Mouse (Mus musculus) lung, adult 2 months (tissue): ENCODE measurements around the gene P2rx1. TPM values are rescaled to one million over a fixed set of nuclear protein-coding genes. Genes with fewer than 3 reads are reported as not detected.

ENCODE experiments used
- DNase-seq: peaks from one replicate; pipeline ENCODE4 v3.0.0; 2022
- H3K4me1 ChIP-seq: fragments of 200-500 bp; 2 replicates; pipeline ENCODE4 v1.6.1; 2011; ENCODE audit warnings: low read length; ENCODE audit not compliant: control insufficient read depth, insufficient read depth
- H3K4me3 ChIP-seq: fragments of 200-500 bp; replicated peaks from 2 replicates; pipeline ENCODE3; 2011; ENCODE audit warnings: low read depth, mild to moderate bottlenecking, control low read depth, low read length; ENCODE audit errors: extremely low read depth
- CTCF ChIP-seq: fragments of 200-500 bp; IDR thresholded peaks from 2 replicates; pipeline ENCODE4 v1.5.1; 2011; ENCODE audit warnings: mild to moderate bottlenecking, low read length, control low read depth; ENCODE audit not compliant: insufficient read depth
- POLR2A ChIP-seq: fragments of 200-500 bp; IDR thresholded peaks from 2 replicates; pipeline ENCODE4 v1.6.1; 2011; ENCODE audit warnings: low read depth, mild to moderate bottlenecking, control low read depth, low read length, borderline replicate concordance; ENCODE audit errors: extremely low read depth
- WGBS: fragments of 180-500 bp; shearing (Covaris S2); methylation state at CpG from one replicate; pipeline ENCODE4 v1.1.7; 2018; 5-methylcytosine and 5-hydroxymethylcytosine counted together
- polyA plus RNA-seq: library from polyadenylated mRNA; depleted of rRNA; stranded (reverse); fragments of >200 nt; gene quantifications from 2 replicates; pipeline ENCODE4 v1.2.3, GENCODE M21; 2012

Gene P2rx1
- polyA plus RNA-seq, 1 experiment, result 4.4 TPM

DNA sequence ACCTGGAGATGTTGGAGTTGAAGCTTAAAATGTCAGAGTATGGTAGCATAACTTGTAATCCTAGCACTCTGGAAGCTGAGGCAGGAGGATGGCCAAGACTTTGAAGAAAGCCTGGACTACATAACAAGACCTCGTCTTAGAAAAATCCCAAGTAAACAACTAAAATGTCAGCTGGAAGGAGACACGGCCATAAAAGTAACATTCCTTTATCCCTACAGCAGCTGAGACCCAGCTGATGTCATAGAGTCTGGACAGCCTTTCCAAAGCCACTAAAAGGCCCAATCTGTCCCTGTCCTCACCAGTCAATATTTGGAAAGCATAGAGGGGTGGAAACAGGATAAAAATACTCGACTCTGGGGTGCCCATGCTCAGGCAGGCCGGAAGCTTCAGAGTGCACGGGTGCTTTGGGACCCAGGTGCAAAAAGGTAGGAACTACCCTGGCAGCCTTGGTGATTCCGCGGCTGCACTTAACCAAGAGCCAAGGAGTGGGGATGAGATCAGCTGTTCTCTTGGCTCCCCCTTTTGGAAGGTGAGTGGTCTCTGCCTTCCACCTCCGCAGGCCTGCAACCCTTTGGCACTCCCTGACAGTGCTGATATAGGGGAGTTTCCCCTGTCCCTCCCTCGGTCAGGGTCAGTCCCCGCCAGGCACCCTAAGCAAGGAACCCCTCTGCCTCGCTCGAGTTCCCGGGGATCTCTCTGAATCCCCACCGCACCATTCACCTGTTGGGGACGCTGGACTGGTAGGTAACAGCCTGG is 38.8 kb upstream of the P2rx1 start:
- no peak overlapping the region for H3K4me3 ChIP-seq

DNA sequence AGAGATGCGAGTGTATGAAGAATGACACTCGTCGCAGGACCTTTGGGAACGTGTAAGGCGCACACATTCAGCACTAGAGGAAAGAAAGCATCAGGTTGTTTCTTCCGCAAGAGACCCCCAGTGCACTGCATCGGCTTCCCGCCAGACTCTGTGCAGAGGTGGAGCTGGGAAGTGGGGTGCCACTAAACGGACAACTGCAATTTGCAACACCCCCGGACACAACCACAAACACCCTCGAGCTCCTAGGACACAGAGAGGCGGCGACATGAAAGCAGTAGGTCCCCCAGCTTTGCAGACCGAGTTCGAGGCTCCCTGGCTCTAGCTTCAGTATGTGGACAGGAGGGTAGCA is 38.2 kb upstream of the P2rx1 start:
- TF ChIP-seq CTCF (no peak), POLR2A (no peak)
- Histone ChIP-seq H3K4me1 (peaks cover 27% of the 10 kb centered on the region), H3K4me3 (peak overlapping the region; percentile 57)
- 23% methylated on average over 15 of the region's 15 CpGs for WGBS
- no peak for DNase-seq

More for the DNA sequence above, 38.8 kb upstream of the P2rx1 start:
- DNase-seq, result no peak
- peaks cover 29% of the 10 kb centered on the region for H3K4me1 ChIP-seq
- WGBS, result 39% methylated on average over 15 of the region's 15 CpGs
- no peak for TF ChIP-seq POLR2A
- peak; percentile 38; the same call in 1 of the 2 replicates for TF ChIP-seq CTCF

DNA sequence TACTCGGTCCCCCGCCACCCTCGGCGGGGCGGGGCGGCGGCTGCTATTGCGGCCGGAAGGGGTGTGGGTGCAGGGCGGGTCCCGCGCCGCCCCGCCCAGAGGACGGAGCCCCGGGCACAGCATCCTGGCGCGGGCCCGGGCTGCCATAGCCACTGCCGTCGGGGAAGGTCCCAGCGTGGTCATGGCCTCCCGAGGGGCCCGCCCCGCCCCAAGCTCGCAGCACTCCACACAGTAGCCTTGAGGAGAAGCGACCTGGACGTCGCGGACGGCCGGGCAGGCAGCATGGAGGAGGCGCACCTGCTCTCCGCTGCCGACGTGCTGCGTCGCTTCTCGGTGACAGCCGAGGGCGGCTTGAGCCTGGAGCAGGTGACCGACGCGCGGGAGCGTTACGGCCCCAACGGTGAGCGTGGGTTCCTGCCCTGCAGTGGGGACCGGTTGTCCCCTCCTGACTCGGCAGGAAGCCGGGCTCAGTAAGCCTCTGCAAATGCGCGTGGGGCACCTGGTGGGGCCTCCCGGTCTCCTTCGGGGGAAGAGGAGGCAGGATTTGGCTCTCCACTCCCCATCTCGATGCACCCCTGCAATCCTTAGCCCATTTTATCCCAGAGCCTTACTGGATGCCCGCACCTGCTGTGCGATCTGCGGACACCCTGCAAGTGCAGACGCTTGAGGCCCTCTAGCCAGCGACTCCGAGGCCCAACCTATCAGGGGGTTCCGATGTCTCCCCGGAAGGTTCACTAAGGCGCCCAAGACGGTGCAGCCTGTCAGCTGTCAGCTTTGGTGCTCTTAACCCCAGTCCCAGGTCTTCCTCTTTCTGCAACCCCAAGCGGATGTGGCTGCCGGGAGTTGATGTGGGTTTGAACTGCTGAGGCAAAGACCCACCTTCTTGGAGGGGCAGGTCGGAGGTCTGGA is 37.6 kb upstream of the P2rx1 start, which contains the start of gene Atp2a3:
TSS of gene Atp2a3 (plus strand) at position 98 of the 909 bp plus-strand sequence.
- Histone ChIP-seq H3K4me3 (peak within 1 kb of the TSS; percentile 62), H3K4me1 (peaks cover 27% of the 10 kb centered on the region)
- WGBS, result 3% methylated on average over 70 of the region's 70 CpGs
- peak; percentile 54 for DNase-seq
- TF ChIP-seq POLR2A (0 out of 2 replicates have a peak, but pooled peaks have one; percentile 47), CTCF (no peak)

DNA sequence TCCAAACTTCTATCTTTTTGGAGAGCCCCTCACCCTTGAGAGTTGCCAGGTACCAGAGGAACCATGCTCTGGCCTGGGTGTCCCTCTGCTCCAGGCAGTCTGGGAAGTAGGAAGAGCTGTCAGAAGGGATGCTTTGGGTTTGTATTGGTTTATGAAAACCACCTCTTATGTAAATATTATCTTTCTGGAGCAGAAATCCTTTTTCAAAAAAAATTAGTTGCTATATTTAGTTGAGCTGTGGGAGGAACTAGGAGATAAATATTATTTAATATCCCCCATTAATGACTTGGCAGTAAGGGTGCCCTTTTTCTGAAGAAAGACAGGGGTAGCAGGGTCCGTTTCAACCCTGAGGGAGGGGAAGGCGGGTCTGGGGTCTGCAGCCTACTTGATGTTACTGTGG is 36.5 kb upstream of the P2rx1 start:
- peak overlapping the region; percentile 29 for H3K4me3 ChIP-seq
- TF ChIP-seq CTCF, result no peak
- TF ChIP-seq POLR2A, result no peak
- WGBS, result 72% methylated on average over 2 of the region's 2 CpGs
- no peak for DNase-seq
- peaks cover 25% of the 10 kb centered on the region for H3K4me1 ChIP-seq

DNA sequence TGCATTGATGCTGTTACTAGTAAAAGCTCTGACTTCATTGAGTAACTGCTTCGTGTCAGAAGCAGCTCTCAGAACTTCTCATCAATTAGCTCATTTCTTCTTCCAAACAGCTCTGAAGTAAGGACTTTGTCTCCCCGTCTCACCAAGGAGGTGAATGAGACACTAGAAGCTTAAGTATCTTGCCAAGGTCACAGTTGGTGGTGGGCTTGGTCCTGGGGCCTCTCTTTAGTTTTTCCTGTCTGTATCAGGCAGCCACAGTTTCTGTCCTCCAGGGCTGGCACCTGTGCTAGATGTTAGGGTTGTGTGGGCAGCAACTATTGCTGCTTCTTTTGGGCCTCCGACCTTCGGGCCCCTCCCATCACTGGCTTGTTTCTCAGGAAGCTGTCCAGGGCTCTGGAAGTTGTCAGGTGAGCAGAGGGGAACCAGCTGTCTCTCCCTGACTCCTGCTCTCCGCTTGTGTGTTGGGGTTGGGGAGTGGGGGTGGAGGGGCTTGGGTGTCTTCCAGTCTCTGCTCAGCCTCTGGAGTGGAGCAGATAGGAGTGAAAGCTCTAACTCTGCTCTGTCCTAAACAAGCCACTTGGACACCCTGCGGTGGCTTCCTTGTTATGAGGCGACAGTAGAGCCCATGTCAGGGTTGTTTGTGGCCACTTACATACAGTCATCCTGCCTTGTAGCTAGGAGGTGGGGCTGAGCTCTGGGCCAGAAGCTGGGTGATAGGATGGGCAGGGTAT is 35.7 kb upstream of the P2rx1 start:
- DNase-seq, result no peak
- WGBS, result 26% methylated on average over 7 of the region's 7 CpGs
- peak overlapping the region; percentile 30 for H3K4me3 ChIP-seq
- peaks cover 23% of the 10 kb centered on the region for H3K4me1 ChIP-seq
- TF ChIP-seq POLR2A, result no peak
- no peak for TF ChIP-seq CTCF

DNA sequence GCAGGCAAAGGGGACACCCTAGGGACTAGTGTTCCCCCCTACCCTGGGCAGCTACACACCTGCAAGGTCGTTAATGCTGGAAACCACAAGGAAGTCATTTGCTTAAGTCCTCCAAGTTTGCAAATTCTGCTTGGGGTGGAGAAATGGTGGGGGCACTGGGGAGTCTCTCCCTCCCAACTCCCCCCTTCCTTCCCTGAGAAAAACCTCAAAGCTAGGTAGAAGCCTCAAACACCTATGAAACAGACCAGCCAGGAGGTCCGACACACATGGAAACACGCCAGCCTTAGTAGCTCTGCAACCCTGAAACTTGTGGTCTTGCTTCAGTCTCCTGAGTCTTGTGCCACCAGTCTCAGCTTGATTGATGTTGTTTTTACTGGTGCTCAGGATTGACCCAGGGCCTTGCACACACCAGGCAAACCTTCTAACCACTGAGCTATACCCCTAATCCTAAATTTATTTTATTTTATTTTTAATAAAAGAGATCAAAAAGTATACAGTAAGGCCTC is 35.1 kb upstream of the P2rx1 start:
- Histone ChIP-seq H3K4me1 (peaks cover 23% of the 10 kb centered on the region), H3K4me3 (peak overlapping the region; percentile 30)
- no peak for DNase-seq
- TF ChIP-seq POLR2A (no peak), CTCF (no peak)
- WGBS, result 68% methylated on average over 3 of the region's 3 CpGs

DNA sequence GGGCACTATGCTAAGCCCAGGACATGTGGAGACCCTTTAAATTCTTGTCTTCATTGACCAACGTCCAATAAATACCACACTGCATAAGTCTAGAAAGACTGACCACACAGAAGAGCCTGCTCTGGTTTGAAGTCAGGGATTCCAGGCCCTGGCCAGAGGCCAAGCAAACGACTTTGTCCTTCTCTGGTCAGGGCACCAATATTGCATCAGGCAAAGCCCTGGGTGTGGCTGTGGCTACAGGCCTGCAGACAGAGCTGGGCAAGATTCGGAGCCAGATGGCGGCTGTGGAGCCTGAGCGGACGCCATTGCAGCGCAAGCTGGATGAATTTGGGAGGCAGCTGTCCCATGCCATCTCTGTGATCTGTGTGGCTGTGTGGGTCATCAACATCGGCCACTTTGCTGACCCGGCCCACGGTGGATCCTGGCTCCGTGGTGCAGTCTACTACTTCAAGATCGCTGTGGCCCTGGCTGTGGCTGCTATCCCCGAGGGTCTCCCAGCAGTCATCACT is 23.9 kb upstream of the P2rx1 start:
- TF ChIP-seq CTCF (no peak), POLR2A (no peak)
- 78% methylated on average over 13 of the region's 13 CpGs for WGBS

DNA sequence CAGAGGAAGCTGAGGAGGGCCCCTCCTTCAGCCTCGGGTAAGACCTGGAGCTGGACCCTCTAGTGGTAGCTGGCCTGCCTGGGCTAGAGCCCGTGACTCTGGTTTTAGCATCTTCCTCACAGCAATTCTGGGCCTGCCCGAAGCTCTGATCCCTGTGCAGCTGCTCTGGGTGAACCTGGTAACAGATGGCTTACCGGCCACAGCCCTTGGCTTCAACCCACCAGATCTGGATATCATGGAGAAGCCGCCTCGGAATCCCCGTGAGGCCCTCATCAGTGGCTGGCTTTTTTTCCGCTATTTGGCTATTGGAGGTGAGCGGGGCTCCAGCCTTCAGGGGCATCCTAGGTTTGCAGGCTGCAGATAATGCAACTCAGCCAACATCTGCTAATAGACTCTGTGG is 16.4 kb upstream of the P2rx1 start:
- 90% methylated on average over 9 of the region's 9 CpGs for WGBS
- no peak for TF ChIP-seq POLR2A
- no peak for TF ChIP-seq CTCF

More for the DNA sequence above, 23.9 kb upstream of the P2rx1 start:
- Histone ChIP-seq H3K4me3 (no peak overlapping the region), H3K4me1 (no peaks in the 10 kb centered on the region; the same call in 1 of the 2 replicates)
- DNase-seq, result no peak

More for the DNA sequence above, 16.4 kb upstream of the P2rx1 start:
- H3K4me1 ChIP-seq, result peaks cover 3% of the 10 kb centered on the region
- DNase-seq, result no peak
- H3K4me3 ChIP-seq, result no peak overlapping the region
